Mouse (Mus musculus): ENCODE measurements around the gene Faap20.

DNA sequence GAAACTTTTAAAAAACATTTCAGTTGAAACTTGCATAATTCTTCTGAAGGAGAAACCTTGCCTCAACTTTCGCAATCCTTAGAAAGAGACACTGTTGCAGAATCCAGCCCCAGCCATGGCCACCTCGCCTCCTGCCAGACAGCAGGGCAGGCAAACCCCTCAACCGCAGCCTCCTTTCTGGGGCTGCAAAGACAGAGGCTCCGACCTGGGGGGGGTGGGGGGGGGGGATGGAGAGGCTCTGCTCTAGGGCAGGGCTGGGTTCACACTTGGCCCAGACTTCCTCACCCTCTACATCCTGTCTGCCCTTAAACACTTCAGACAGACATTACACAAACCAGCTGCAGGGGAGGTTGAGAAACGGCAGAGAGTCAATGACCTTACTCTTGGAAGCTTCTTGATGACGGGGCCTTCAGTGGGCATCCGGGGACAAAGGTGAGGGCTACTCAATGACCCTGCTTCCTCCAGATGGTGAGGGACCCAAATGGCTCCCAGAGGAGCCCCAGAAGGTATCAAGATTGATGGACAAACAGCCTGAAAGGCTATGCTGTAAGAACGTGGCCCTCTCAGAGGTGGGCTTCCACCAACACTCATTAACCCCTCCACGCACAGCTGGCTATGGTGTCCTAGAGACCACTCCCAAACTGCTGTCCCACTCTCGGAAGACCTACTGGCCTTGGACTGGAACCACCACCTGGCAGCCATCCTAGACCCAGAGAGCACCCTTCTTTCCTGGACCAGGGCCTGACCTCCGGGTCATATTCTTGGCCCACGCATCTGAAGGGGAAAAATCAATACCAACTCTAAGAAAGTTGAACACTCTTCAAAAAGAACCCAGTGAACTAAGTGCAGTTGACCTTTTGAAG, 32.1 kb upstream of the Faap20 start:
- TF ChIP-seq CTCF (IDR thresholded peaks at IDR 0.05; ENCODE audit: borderline replicate concordance, extremely low read depth, insufficient read depth, insufficient read length) = no peak
- no peak for TF ChIP-seq POLR2A (IDR thresholded peaks at IDR 0.05; ENCODE audit: borderline replicate concordance, extremely low read depth, insufficient read depth, insufficient read length, poor library complexity, severe bottlenecking)

Data from brain, embryonic 14.5 days (tissue).